Mouse (Mus musculus) retina, postnatal 1 day (tissue): ENCODE data around the gene Ints5.
"Not testable (repeated sequence)": the region's sequence is repeated elsewhere in the genome, so short reads cannot be mapped to it uniquely, and the experiment has no call there.

Experiments
- DNase-seq: peaks from one replicate; pipeline ENCODE4 v3.0.0-alpha.2; 2012

The Ints5 gene

GRCm38 (mm10) chr19:8887585-8888463 is 5.0 kb upstream of the Ints5 start:
- DNase-seq, result no peak

DNA sequence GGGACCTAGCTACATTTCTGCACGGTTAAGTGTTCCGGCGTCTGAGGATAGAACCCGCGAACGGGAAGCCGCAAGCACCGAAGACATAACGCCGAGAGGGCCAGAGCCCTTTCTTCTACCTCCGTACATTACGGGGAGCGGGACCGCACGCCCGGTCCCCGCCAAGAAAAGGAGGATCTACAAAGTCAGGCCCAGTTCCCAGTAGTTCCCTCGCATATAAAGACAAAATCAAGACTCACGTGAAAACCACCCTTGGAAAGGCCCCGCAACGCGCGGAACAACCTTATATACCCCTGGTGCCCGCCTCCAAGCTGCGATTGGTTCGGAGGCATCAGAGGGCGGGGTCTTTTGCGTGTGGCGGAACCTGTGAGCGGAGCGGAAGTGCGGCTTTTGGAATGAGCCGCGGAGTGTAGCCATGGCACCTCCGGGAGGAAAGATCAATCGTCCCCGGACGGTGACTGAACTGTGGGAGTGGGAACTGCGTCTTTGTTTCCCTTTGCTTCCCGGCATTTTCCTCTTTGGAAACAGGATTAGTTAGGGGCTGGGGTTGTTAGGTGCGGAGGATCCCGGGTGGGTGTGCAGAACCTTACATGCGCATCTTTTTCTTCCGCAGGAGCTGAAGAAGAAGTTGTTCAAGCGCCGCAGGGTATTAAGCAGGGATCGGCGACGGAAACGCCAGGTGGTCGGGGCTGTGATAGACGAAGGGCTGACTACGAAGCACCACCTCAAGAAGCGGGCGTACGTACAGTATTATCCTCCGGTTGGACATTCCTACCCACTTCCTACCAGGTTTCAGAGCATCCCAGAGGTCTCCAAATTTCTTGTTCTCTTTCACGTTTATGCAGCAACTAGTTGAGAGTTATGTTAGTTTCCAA is 4.1 kb upstream of the Ints5 start, which contains the start of the genes 1810009A15Rik and Gm49416:
Gene 1810009A15Rik (plus strand): TSS at position 343 of the 875 bp plus-strand sequence.
Gene Gm49416 (plus strand): TSS at position 416 of the 875 bp plus-strand sequence.
- DNase-seq, result peak; percentile 98

DNA sequence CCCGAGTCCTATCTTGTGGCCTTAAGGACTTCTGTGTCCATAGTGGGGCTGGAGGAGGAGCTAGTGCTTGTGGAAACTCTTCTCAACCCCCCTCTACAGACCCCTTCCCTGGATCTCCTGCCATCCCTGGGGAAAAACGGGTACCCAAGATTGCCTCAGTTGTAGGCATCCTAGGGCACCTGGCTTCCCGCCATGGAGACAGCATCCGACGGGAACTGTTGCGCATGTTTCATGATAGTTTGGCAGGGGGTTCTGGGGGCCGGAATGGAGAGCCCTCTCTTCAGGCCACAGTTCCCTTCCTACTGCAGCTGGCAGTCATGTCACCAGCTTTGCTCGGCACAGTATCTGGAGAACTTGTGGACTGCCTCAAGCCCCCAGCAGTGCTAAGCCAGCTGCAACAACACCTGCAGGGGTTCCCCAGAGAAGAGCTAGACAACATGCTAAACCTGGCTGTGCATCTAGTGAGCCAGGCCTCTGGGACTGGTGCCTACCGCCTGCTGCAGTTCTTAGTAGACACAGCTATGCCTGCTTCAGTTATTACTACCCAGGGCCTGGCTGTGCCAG is 2.7 kb downstream of the Ints5 start:
- no peak for DNase-seq

- not testable (repeated sequence) for DNase-seq
These were observed 3.4 kb downstream of the Ints5 start for GRCm38 (mm10) chr19:8896231-8896630.

DNA sequence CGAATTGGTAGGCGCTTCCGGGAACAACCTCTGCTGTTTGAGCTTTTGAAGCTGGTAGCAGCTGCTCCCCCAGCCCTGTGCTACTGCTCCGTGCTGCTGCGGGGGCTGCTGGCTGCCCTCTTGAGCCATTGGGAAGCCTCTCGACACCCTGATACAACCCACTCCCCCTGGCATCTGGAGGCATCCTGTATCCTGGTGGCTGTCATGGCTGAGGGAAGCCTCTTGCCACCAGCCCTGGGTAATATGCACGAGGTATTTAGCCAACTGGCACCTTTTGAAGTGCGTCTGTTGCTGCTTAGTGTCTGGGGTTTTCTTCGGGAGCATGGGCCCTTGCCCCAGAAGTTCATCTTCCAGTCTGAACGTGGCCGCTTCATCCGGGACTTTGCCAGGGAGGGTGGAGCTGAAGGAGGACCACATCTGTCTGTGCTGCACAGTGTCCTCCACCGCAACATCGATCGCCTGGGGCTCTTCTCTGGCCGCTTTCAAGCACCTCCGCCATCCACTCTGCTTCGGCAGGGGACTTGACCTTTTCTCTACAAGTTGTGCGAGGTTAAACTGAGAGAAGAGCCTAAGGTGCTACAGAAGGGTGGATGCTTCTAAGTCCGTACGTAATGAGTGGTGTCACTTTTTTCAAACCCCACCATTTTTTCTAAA is 4.5 kb downstream of the Ints5 start:
- DNase-seq, result peak; percentile 69

DNA sequence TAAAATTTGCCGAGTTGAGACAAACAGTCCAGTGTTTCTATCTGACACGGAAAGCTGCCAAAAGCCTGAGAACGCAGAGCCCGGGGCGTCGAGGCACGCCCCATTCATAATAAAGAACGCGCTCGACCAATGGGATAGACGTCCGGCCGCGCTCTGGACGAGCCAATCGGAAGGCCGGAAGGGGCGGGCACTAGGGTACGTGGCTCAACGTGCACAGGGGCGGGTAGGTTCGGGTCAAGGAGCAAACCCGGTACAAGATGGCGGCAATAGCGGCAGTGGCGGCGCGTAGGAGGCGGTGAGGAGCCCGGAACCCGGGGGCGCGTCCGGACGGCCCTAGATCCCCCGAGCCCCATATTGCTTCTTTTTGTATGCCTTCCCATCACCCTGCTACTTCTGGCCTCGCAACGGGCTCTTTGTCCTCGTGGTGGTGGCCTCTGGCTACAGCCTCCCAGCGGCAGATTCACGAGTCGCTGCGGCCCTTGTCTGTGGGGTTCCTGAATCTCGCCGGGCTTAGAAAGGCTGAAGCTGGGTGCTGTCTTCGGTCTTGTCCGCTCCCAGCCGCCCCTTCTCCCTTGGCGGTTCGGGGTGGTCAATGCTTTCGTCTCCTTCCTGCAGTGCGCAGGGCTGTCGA is 5.2 kb downstream of the Ints5 start, which contains the start of gene Ganab:
Gene Ganab (plus strand): TSS at position 207 of the 631 bp plus-strand sequence.
- DNase-seq, result peak; percentile 98

DNA sequence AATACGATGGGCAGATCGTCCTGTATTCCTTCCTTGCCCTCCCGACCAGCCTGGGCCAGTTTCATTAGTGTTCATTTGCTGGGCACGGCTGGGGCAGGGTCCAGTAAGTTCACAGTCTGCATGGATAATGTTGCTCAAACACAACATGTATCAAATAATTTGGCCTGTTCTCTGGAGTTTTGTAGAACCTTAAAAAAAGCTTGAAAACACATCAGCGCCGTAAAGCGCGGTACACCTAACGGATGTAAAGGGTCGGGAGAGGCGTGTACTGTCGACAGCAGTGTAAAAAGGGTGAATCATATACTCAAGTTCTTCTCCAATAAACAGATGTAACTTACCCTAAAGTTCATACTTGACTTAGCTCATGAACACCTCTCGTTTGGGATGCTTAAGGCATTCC is 5.8 kb downstream of the Ints5 start:
- no peak for DNase-seq

DNA sequence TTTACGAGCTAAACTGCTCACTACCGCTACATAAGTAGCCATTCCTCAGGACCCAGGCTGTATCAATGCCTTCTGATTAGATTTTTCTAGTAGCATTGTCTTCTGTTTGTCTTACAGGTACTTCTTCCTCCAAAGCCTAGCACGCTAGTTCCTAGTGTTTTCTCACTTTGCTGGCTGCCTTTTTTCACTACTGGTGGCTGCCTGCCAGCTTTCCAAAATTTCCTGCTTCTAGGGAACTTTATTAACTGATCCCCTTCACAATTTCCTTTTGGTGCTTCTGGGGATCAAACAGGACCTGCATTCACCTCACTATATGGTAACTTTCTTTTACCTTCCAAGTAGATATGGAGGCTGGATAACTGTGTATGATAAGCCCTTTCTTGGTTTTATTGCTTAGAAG is 6.3 kb downstream of the Ints5 start:
- DNase-seq, result no peak

DNA sequence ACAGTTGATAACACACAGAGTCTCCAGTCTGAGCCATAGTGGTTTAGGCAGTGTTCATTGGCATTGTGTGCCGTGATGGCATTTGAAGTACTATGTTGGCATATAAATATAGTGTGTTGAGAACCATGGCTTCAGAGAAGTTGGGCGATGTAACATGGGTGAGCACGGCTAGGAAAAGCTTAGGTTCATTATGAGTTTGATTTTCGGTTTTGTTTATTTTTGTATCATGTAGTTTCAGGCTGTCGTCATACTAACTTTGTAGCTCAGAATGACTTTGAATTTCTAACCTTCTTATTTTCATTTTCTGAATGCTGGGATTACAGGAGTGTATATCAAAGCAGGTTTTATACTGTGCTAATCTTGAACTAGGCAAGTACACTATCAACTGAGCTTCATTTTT is 10.6 kb downstream of the Ints5 start:
- no peak for DNase-seq

GRCm38 (mm10) chr19:8908531-8908930 is 15.7 kb downstream of the Ints5 start:
- DNase-seq, result no peak

DNA sequence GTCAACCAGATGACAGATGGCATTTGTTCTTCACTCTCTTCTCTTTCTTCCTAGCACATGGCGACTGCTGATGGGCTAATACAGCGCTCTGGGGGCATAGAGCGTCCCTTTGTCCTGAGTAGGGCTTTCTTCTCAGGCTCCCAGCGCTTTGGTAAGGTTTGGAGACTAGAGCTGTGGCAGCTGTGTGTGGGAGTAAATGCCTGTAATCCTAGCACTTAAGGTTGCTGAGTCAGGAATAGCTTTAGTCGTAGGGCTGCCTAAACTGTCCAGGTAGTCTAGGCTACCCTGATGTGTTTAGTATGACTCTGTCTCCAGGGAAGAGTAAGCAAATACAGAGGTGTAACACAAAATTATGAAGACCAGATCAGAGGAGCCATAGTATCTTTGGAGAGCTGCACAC is 19.0 kb downstream of the Ints5 start:
- no peak for DNase-seq

GRCm38 (mm10) chr19:8914212-8914611 is 21.4 kb downstream of the Ints5 start:
- no peak for DNase-seq

DNA sequence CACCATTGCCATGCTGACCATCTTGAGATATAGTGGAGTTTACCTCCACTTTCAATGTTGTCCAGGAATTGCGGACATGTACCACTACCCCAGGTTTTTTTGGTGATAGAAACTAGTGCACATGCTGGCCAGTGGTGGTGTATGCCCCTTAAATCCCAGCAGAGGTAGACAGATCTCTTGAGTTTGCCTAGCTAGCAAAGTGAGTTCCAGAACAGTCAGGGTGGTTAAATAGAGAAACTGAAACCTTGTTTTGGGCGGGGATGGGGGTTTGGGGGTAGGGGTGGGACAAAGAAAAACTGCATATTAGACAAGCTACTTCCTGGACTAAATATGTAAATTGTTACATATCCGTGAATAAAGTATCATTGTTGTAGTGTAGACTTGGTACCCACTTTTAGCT is 26.2 kb downstream of the Ints5 start:
- DNase-seq, result no peak

DNA sequence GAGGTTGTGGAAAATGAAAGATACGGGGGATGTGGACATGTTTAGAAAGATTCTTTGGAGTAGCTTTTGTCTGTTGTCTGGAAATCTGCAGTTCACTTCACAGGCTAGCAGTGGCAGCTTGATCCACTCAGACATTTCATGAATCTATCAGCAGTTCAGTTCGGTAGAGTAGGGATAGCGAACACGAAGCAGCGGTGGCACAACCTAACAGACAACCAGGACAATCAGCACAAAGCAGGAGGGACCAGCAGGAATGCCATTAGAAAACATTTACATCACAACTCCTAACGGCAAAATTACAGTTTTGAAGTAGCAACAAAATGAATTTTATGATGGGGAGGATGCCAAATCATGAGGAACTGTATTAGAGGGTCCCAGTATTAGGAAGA is 26.9 kb downstream of the Ints5 start:
- no peak for DNase-seq

DNA sequence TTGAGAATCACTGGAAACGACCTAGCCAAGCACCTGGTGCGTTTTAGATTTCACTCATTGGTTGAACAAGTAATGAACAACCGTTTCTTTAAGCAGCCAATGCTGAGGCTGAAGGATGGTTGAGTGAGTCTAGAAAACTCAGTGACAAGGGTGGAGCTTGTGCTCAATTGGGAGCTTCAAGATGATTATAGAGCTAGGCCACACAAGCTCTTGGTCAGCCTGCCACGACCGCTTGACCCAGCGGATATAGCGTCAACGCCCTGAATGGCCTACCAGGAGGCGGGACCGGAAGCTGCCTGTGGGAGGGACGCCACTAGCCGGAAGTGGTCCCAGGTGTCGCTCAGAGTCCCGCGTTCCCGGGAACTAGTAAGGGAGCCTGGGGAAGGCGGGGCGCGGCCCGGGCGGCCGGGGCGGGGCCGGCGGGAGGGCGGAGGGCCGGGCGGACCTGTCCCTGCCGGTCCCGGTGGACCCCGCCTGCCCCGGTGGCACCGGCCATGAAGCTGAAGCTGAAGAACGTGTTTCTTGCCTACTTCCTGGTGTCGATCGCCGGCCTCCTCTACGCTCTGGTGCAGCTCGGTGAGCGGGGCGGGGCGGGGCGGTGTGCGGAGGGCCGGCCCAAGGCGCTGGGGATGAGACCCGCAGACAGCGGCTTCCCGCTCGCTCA is 27.4 kb downstream of the Ints5 start, which contains the start of gene B3gat3:
Gene B3gat3 (plus strand): TSS at position 302 of the 664 bp plus-strand sequence.
- DNase-seq, result peak; percentile 97

- peak; percentile 47 for DNase-seq
These were observed 28.1 kb downstream of the Ints5 start for GRCm38 (mm10) chr19:8920836-8921291.

- no peak for DNase-seq
These were observed 28.9 kb downstream of the Ints5 start for GRCm38 (mm10) chr19:8921741-8922140.

- DNase-seq, result peak; percentile 9
These were observed 34.0 kb downstream of the Ints5 start for GRCm38 (mm10) chr19:8926766-8927165.

- no peak for DNase-seq
These were observed 35.2 kb downstream of the Ints5 start for GRCm38 (mm10) chr19:8927891-8928525.

DNA sequence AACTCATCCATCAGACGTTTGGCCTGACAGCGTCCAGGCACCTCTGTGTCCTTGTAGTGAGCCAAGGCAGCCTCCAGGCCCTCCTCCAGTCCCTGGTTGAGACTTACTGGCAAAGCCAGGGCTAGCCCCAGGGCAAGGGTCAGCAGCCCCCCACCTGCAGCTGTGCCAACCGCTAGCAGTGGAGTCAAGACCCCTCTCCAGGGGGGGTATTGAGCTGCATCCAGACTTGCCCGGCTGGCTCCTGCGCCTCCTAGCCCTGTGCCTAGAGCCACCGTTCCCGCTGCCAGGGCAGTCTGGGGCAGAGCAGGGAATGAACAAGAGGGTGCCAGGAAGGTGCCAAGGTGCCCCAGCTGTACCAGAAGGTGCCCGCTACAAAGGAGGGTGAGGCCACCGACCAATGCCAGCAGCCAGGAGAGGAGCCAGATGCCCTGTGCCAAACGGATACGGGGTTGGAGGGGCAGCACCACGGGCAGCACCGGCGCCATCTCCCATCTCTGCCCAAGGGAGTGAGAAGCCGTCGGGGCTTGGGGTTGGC is 36.0 kb downstream of the Ints5 start:
- no peak for DNase-seq
